Mouse (Mus musculus) ES-E14 (cell line): ENCODE results near the gene AW011738.

ENCODE experiments used
- CHD2 ChIP-seq: IDR thresholded peaks from 2 replicates; pipeline ENCODE4 v1.6.1; 2014; ENCODE audit warnings: mild to moderate bottlenecking, low read depth, low read length, inconsistent platforms
- HCFC1 ChIP-seq: IDR thresholded peaks from 2 replicates; pipeline ENCODE4 v1.6.1; 2012; ENCODE audit warnings: low read length, inconsistent platforms, borderline replicate concordance; ENCODE audit not compliant: insufficient read depth
- MAFK ChIP-seq: IDR thresholded peaks from 2 replicates; pipeline ENCODE4 v1.6.1; 2014; ENCODE audit warnings: mild to moderate bottlenecking, low read depth, low read length, inconsistent platforms; ENCODE audit not compliant: insufficient read depth
- ZC3H11A ChIP-seq: IDR thresholded peaks from 2 replicates; pipeline ENCODE4 v1.6.1; 2012; ENCODE audit warnings: low read depth, mild to moderate bottlenecking, inconsistent platforms, low read length, borderline replicate concordance

GRCm38 (mm10) chr4:156219936-156220335 lies 16.8 kb downstream of the AW011738 start:
- no peak for TF ChIP-seq HCFC1
- TF ChIP-seq MAFK = no peak
- TF ChIP-seq CHD2 = no peak
- no peak for TF ChIP-seq ZC3H11A
